Mouse (Mus musculus) thymus, postnatal 10 days (tissue): ENCODE measurements at regions not wholly inside any gene's neighbourhood (a gene's known extent, or its start where the extent isn't known, plus 50 kb on each side); places are given as distances from the start of the nearest gene placed in this dataset.

Source experiments
- DNase-seq, 2 experiments: peaks; one replicate each; pipeline ENCODE4 v3.0.0; 2021; ENCODE audit warnings: low spot score in 2 of 2

DNA sequence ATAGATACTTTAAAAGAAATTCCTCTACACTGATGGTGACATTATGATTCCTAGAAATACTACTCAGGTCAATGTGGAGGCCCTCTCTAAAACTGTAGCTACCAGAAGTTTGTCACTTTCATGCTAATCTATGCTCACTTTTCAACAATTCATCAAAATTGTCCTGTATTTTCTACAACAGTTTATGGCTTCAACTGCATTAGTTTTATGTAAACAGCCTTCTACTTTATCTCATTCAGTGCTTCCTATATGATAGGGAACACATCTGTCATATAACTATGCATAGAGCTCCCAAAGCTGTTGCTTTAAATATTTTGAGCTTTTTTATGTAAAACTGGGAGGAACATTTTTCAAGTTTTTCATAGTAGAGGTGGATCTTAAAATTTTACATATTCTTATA is 338.7 kb upstream of the Dph6 start:
- no peak for DNase-seq

DNA sequence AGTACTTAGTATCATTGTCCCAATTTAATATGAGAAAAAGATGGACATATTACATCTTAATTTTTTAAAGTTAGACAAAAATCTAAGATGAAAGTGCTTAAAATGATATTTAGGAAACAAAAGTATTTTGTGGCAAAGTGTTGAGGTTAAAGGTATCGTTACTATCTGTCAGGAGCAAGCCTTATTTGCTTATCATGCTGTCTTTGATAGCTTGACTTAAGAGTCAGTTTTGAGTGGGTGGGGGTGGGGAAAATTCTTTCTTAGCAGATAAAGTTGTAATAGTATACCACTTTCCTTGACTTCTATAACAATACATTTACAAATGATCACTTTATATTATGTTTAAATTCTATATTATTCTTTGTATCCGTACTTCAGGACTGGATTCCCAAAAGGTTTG is 339.1 kb upstream of the Dph6 start:
- no peak for DNase-seq

DNA sequence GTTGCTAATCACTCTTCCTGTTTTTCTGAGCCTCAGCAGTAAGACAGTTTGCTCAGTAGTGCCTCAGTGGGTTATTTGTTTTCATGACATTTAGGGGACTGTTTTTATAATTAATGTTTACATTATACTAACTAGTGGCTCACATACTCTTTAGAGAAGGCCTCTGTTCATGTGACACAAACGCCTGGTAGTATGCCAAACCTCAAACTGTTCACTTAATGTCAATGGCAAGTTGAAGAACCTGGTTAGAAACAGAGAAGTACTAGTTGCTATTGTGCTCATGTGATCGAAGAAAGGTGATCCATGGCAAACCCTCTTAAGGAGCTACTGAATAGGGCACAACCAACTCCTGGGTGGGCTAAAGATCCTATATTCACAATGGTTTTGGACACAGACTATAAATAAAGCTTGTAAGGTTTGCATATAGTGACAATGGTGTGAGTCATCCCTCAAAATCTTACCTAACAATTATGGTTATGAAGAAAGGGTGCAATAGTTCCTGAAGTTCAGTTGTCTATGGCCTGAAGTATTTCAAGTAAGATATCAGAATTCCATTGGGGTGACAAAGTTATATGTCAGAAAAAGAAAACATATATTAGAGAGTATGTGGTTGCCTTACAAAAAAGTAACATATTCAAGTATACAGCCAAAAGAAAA is 340.1 kb upstream of the Dph6 start:
- no peak for DNase-seq

DNA sequence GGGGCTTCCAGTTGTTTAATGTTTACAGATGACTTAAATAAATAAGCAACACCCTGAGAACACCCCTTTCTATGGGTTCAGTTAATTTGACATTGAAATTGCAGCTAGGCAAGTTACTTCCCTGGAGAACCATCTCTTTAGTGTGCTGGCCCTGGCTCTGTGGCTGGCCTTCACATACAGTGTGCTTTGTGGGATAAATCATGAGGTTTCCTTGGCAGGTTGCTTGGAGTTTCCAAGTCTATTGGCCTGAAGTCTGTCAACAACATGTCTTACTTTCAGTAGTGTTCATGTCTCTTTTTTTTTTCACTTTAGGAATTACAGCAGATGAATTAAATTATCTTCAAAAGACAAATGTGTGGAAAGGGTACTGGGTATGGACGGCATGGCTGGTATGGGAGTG is 359.2 kb upstream of the Dph6 start:
- DNase-seq: no peak

DNA sequence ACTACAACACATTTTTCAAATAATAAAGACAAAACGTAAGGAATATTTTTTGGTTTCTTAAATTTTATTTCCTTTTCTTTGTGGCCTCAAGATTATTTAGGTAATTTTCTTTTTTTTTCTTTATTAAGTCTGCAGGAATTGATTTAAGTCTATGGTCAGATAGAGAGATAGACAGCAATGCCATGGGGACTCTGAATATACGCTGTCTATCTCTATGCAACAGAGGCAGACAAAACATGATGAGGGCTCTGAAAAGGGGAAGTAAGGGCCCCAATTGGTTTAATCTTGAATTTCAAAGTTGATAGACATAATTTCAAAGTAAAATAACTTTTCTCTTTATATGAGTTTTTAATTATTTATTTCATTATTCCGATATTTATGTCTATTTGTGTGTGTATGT is 372.0 kb upstream of the Dph6 start:
- no peak for DNase-seq

DNA sequence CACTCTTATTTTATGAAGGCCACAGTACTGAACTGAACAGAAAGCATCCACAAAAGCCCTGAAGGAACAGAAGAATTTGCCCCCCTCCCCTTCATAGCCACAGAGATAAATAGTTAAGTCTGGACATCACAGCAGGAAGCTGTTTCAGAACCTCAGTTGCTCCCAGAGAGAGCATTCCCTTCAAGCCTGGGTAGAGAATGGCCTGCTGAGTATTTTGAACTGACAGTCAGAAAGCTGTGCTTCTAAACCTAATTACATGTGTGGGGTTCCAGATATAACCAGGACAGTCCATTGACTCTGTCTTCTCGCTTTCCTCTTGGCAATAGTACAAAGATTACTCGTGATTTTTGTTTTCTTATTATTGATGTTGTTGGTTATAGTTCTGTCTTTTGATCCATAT is 376.4 kb upstream of the Dph6 start:
- DNase-seq: no peak

DNA sequence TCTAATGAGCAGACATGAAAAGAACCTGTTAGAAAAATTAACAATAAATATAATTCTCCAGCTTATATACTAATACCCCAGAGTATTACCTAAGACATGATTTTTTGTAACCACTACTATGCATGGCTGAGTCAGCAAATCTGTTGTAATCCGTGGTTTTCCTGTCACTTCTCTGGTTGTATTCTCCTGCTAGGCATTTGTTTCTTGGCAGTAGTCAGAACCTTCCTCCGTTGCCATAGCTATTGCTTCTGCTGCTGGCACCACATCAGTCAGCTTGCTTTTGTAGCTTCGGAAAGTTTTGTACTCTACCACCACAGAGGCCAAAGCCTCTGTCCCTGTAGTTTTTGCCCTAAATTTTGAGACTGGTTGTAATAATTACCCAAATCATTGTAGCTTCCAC is 381.4 kb upstream of the Dph6 start:
- DNase-seq: no peak

DNA sequence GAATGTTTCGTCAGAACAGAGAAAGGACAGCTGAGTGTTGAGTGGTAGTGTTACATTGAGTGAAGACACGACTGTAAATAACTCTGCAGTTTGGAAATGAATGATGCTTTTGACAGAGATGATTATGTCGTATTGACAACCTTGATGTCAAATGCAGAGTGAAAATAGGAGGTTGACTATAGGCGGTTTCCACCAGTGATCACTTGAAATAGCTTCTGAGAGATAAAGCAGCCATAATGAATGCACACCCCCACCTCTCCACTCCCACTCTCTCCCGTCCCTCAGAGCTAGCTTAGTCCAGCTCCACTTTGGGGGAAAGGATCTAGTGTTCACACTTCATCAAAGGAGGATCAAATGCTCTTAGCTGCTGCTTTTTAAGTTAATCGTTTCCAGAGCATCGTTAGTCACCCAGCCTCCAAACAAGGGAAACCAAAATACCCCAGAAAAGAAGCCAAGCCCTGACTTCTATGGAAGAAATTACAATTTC is 387.6 kb upstream of the Dph6 start:
- DNase-seq: no peak

DNA sequence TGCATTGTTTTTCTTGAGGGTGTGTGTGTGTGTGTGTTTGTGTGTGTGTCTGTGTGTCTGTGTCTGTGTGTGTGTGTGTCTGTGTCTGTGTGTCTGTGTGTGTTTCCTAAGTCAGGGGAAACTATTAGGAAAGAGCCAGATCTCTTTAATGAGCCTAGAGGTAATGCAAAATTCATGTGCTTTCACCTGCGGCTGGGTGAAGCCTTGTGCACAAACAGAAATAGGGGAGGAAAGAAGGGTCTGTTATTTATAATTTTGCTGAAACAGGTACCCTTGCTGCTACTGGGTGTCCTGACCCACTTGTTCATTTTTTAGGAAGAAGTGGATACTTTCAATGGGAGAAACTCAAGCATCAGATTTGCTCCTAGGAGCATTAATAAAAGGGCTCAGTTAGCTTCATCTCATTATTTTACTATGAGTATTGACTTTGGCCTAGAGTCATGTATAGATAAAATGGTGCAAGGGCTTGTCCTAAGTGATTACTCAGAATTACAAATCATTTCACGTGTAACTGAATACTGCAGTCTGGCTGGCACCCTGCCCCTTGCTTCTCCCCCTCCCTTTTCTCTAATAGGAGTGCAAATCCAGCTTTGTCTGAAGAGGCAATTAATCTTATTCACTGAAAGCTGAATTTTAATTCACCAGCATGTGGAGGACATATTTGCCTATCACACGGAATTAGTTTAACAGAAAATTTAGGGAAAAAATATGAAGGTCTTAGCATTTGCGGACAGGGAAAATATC is 401.7 kb upstream of the Dph6 start:
- no peak for DNase-seq

DNA sequence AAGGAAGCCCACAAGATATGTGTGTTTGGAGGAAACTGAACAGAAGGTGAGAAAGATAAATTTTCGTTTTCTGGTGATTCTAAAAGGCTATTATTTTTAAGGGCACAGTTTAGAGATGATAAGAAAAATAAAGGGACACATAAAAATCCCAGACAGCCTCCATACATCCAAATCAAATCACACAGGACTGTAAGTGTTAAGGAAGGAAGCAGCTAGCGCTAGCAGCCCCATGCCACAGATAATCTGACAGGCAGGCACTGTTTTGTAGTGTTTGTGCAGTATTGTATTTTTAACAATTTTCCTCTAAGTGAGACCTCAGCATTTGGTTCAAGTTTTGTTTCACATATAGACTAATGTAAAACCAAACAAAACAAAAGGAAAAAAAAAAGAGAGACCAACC is 402.4 kb upstream of the Dph6 start:
- no peak for DNase-seq

DNA sequence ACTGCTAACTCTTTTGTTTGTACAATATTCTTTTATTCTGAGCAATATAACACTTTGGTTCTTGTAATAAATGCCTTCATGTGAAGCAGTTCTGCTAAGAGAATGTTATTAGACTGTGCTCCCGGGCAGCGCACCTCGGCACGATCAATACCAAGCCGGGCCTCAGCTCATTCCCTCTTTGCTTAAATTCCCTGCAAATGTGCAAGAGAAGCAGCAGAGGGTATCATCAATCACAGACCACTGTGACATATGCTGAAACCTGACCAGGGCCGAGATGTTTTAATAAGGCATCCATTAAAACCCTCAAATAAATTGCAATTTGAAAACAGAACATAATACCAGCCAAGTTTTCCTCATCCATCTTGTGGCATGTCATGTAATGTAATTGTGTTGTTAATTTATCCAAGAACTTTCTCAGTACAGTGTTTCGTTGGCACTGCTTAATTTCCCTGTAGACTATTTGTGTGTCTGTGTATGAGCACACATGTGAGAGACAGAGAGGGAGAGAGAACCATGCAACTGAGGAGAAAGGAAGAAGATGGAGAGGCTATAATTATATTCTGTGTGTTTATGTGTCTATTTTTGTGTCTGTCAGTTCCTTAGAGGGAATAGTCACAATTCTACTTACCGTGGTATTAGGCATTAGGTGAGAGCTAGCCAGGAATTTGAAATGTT is 412.9 kb upstream of the Dph6 start:
- no peak for DNase-seq

DNA sequence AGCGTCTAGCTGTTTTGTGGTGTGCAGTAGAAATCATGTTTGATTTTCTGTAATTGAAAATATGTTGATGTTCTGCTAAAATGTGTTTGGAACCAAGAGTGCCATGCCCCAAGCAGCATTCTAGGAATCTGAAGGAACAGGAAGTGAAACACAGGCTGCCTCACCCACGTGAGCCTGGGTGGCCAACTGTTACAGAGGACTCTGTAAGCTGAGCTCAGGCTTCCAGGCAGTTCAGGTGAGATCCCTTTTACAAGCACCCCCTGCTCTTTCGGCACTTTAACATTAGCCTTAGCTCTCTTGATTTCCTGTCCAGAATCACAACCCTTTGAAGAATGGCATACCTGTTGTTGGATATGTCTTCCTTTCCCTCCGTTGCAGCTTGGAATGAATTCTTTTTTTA is 414.9 kb upstream of the Dph6 start:
- DNase-seq: no peak

DNA sequence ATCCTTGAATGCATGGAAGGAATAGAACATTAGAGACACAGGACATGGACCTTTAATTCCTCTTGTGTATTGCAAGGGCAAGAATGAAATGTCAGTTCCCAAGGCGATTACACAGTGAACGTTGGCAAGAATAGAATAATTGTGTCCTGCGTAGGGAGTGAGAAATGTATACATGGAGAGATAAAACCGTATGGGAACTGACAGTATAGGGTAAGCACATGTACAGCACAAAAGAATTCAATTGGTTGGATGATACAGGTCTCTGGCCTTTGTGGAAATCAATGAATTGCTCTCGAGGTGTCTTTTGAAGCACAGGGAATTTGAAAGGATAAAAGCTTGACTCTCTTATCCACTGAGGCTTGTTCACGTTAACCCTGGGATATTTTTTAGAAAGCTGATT is 415.4 kb upstream of the Dph6 start:
- DNase-seq: no peak

DNA sequence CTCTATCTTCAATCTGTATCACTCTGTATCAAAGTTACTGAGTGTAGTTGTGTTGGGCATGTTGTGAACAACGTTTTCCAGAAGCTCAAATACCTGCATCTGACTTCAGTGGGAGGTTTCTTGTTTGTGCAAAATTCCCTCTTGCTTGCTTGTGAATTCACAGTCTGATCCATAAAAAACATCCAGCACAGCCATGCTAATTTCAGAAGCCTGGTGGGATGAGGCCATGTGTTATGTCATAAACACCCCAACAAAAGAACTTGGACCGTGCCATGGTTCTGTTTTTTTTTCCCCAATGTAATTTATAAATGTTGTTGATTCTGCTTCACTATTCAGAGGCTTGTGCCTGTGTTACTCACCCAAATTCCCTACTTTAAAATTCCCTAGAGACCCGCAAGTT is 415.9 kb upstream of the Dph6 start:
- no peak for DNase-seq

DNA sequence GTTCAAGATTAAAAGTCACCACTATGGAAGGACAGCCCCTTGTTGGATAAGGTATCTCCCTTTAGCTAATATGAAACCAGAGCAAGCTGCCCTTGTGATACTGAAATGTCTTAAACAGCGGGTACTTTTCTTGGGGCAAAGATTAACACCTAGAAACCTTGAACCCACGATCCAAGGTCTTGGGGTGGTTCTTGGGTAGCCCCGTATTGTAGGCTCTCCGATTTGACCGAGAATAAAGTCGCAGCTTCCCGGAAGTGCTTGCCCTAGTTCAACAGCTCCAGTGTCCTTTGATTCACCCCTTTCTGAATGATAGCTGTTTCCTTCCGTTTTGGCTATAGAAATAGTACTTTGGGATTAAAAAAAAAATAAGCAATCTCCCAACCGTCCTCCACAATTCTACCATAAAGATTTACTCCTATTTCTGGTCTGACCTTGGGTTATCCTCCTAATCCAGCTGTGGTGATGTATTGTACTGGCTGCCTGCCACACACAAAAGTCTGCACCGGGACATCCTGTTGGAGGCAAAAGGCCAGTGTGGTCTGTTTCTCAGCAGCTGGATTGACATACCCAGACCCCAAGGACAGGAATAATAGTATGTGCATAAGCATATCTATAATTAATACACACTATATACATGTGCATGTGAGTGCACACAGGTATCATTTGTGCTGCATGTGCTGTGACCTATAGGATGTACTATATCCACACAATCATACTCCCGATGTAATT is 427.0 kb upstream of the Dph6 start:
- no peak for DNase-seq

DNA sequence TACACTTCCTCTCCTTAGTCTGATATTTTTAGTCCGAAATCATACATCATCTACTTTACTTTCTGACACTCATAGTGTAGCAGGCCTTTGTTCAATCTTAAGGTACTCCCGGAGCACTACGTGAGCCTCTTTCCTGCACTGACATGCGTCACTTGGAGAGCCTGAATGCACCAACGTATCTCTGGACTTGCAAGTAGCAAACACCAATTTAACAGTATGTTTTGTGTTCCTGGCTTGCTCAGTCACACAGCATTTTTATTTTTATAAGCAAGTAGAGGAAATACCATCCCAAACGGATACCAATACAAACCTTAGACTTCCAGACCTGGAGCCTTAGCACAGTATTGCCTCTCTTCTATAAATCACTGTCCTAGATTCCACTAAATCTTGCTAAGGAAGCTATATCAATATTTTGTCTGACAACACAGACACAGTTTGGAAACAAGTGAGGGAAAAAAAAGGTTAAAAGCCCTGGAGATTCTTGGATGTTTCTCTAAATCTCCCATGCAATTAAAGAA is 427.6 kb upstream of the Dph6 start:
- no peak for DNase-seq

DNA sequence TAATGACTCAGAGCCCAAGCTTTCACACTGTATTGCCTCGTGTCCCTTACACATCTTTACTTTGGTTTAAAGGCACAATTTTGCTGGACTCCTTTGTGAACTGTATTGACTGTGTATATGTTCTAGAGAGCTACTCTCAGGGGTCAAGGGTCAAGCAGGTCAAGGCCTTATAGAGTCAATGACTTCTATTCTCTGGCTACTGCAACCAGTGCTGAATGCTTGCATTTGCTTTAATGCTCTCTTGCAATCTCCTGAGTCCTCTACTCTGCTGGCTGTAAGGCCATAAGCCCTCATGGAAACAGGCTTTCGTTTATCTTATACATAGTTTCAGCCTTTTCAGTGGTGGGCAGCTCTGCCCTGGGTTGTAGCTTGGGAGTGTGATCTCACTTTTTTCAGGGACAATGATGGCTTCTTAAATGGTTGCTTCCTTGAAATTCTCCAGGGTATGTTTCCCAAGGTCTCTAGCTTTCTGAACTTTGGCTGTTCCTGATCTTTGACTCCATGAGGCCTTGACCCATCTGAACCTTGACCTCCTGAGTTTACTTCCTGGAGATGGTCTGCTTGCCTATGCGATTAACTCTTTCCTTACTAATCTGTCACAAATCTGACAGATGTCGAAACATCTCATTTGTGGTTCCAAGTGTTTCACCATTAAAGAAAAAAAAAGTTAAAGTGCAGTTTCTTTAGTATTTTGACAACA is 433.8 kb upstream of the Dph6 start:
- no peak for DNase-seq

DNA sequence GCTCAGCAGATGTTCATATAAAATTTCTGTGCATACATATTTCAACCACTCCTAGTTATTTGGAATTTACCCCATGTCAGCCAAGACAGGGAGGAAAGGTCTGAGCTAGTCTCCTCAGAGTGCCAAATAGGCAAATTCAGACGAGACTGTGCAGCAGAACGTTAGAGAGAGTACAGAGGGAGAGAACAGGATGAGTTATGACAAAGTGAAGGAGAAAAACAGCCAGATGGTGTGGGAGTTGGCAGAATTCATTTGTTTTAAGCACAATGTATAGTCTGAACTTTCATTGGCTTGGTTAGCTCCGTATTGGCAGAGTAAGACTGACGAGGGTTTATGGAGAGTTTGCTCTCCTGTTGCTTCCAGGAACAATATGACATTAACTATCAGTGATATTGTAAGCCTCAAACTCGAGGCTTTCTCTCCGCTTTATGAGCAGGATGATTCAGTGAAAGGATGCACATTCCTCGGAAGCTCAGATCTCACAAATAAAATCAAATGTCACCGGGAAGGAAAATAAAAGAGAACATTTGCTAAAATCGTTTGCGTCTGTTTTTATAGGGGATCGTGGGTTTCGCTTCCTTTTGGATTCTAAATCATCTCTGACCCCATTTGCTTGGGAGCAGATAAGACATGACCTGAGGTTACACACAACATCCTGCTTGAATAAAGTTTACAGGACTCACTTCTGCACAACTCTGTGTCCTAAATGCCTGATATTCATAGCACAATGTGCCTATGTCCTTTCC is 435.8 kb upstream of the Dph6 start:
- no peak for DNase-seq

DNA sequence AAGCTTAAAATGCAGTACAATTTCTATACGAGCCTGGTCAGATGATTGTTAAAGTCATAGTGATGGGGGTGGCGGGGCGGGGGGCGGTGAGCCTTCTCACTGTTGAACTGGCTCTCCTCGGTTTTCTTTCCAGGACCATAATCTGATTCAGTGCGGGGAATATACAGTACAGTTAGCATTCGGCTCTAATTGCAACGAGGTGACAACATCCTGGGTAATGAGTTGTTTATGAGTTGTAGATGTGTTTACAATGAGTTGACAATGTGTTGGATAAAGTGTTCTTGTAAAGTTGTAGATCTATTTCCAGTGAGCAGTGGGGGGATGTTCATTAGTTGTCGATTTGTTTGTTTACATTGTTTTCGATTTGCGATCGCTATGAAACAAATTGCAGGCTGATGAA is 440.6 kb upstream of the Dph6 start:
- no peak for DNase-seq

DNA sequence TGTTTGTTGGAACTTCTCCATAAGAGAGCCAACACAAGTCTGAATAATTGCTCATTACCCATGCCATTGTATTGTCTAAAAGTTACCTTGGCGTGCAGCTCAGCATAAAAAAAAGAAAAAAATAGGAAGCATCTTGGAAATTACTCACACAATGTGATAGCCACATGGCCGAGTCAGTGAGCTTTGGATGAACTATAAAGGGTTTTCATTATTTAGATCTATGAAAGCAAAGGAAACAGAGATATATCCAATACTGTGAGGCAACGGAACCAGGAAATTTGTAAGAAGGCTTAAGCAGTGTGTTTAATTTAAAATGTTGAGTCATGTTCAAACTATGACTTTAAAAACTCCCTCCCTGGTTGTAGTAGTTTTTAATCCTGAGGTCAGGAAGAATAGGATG is 446.7 kb upstream of the Dph6 start:
- no peak for DNase-seq
